Mouse (Mus musculus) frontal cortex, adult (tissue): ENCODE measurements around the gene Gm1043.

Experiments
- ATAC-seq: cut with Nextera tagmentation; 2 replicates; pipeline ENCODE4 v1.9.2; 2017; ENCODE audit warnings: mild to moderate bottlenecking, moderate library complexity, mixed read lengths; ENCODE audit not compliant: low TSS enrichment

Gm1043 gene

GRCm38 (mm10) chr5:37242360-37243168 is 157.4 kb downstream of the Gm1043 start:
- no peak for ATAC-seq

- ATAC-seq = no peak
These were observed 158.2 kb downstream of the Gm1043 start for GRCm38 (mm10) chr5:37243169-37243886.

DNA sequence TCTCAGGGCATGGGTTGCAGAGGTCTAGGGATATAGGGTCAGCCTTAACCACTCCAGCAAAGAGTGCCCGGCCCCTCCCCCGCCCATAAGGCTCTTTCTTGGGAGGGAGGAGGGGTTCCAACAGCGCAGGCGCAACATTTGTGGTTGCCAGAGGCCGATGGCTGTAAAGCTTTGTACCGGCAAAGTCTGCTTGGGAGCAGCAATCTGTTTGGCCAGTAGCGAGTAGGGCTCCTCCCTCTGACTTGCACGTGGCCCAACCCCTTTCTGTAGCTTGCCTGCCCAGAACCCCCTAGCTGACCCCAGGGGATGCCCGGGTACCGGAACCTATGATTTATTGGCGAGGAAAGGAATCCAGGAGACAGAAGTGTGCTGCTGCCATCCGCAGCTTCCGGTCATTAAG is 159.0 kb downstream of the Gm1043 start:
- ATAC-seq = peak; percentile 33

DNA sequence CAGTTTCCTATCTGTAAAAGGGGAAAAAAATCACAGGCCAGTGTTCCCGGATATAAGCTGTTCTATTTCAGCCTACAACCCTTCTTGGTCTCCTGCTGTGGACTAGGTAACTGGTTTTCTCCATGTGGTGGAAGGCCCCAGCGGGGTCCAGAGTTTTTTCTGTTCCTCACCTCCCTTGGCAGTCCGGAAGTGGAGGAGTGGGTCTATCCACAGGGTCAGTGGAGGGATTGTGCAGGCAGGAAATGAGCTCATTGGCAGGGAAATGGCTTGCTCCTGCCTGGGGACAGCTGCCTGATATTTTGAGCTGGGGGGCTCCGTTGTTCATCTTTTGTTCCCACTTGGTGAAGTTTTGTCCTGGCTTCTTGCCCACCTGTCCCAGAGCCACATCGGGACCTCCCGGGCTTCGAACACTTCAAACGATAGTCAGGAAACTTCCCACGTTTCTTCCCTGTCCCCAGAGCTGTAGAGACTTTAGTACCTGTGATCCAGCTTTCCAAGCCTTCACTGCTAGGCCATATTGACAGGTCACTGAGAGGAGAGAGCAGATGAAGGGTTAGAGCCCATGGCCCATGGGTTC is 159.6 kb downstream of the Gm1043 start:
- ATAC-seq = no peak

DNA sequence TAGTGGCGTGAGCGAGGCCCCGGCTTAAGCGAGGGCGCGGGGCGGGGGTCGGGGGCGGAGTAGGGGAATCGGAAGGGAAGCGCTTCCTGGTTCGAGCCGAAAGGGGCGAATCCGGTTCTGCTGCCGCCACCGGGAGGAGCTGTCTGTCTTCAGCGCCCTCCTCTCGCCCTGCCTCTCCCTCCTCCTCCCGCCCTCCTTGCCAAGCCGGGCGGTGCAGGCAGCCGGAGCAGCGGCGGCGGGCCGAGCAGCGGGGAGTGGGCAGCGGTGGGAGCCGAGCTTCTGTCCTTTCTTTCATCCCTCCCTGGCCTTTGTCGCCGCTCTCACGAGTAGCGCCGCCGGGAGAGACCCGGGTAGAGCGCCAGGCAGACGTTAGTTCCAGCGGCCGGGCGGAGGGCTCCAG is 160.5 kb downstream of the Gm1043 start:
- peak; percentile 50 for ATAC-seq

GRCm38 (mm10) chr5:37246138-37246910 is 161.2 kb downstream of the Gm1043 start:
- no peak for ATAC-seq

DNA sequence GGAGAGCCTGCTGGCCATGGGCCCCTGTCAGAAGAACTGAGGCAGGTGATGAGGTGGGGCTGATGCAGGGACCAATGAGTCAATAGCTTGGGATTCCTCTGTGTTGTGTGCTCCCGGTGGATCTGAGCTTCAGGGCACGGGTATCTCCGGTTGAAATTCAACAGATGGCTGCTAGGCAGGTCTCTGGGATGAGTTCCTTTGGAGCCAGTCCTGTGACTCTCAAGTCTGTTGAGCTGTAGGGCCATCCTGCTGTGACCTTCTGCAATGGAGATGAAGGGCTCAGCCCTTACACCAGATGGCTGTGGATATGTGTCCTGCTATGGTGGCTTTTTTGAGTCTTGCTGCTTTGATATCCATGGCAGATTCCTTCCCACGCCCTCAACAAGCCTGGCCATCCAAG is 162.3 kb downstream of the Gm1043 start:
- ATAC-seq = no peak

GRCm38 (mm10) chr5:37248870-37249269 is 163.7 kb downstream of the Gm1043 start:
- no peak for ATAC-seq

DNA sequence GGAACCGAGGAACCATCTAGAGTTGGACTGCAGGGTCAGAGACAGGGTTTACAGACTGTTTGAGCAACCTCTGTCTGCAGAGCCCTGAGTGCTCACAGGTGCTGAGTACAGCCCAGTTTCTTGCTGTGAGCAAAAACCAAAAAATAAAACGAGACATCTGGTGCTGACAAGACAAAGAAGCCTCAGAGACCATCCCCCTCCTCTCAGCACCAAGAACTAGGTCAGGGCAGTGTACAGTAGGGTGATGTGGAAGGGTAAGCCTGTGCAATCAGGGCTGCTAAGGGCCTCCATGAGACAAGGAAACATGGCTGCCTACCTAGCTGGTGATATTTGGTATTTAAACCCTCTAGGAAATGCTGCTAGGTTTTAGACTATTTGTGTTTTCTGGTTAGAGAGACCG is 166.4 kb downstream of the Gm1043 start:
- peak; percentile 0; the same call in 1 of the 2 replicates for ATAC-seq

DNA sequence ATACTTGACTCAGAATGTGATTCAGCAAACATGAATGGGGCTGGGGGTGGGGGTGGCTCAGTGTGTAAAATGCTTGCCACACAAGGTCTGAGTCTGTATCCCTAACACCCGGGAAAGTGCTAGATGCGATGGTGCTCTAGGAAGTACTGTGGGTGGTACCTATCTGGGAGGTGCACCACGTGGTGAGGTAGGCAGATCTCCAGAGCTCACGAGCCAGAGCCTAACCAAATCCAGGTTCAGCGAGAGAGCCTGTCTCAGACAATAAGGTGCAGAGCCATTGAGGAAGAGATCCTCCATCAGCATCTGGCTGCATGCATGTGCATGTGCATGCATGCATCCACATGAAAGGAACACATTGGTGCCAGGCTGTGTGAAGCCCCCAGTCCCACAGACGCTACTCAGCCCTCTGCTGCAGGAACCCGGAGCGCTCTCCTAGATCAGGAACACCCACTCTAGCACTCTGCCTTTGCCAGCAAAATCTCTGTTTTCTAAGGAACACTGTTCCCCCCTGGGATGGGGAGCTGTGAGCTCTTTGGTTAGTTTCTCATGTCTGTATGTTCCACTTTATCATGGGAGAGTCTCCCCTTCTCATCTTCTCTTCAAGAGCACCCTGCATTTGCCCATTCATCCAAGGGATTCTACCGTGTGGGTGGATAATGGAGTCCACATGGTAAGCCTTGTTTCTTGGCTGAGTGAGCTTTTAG is 167.1 kb downstream of the Gm1043 start:
- peak; percentile 57 for ATAC-seq

GRCm38 (mm10) chr5:37254523-37254922 is 169.4 kb downstream of the Gm1043 start:
- peak; percentile 3; the same call in 1 of the 2 replicates for ATAC-seq

DNA sequence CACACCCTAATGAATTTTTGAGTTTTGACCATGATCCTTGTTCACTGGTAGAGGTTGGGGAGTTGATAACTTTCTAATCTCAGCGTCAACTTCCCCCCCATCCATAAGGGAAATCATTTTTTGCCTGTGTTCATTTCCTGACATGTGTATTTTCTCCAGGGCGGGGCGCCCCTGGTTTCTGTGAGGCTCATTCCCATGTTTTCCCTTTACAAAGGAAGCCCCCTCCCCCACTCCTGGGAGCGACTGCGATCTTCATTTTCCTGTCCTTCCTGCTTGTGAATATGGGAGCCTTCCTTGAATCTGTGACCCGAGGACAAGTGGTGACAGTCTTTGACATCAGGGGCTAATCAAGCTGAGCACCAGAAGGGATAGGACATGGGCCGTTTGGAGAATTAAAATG is 171.7 kb downstream of the Gm1043 start:
- ATAC-seq = no peak

GRCm38 (mm10) chr5:37257243-37257642 is 172.1 kb downstream of the Gm1043 start:
- peak; percentile 7; the same call in 1 of the 2 replicates for ATAC-seq

DNA sequence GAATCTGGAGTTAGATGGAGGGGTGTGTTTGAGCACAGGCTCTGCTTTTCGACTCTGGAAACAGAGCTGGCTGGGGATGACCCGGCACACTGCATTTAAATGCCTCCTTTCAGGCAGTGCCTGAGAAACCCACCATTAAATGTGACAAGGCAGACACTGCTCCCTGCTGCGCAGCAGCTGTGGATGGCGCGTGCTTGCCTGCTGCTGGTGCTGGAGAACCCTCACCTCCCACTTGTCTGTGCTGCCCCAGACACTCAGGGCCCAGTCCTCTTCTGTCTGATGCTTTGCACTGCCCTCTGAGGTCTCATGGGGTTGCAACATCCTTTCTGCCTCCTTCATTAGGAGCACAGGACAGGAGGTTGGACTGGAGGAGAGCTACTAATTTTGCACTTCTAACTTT is 176.6 kb downstream of the Gm1043 start:
- ATAC-seq = peak; percentile 28

- ATAC-seq = no peak
These were observed 178.6 kb downstream of the Gm1043 start for GRCm38 (mm10) chr5:37263816-37264215.
